Mouse (Mus musculus) bone marrow, adult 2 months (tissue): ENCODE data around the gene Mgat4d.

Source experiments
- CTCF ChIP-seq: fragments of 200-500 bp; IDR thresholded peaks from 2 replicates; pipeline ENCODE4 v1.5.1; 2011; ENCODE audit warnings: low read length, control low read depth; ENCODE audit not compliant: control insufficient read depth, insufficient read depth
- POLR2A ChIP-seq: fragments of 200-500 bp; IDR thresholded peaks from 2 replicates; pipeline ENCODE4 v1.6.1; 2011; ENCODE audit warnings: low read depth, mild to moderate bottlenecking, control low read depth, low read length, borderline replicate concordance; ENCODE audit not compliant: control insufficient read depth

- TF ChIP-seq CTCF, result no peak
- no peak for TF ChIP-seq POLR2A
These were observed 15.4 kb upstream of the Mgat4d start for GRCm38 (mm10) chr8:83332864-83333263.
